Mouse (Mus musculus) MN1 (cell line): ENCODE results near the gene Olfr519.

Source experiments
- DNase-seq: peaks from one replicate; pipeline ENCODE4 v3.0.0-alpha.2; 2016; ENCODE audit warnings: low spot score

Olfr519 gene

DNA sequence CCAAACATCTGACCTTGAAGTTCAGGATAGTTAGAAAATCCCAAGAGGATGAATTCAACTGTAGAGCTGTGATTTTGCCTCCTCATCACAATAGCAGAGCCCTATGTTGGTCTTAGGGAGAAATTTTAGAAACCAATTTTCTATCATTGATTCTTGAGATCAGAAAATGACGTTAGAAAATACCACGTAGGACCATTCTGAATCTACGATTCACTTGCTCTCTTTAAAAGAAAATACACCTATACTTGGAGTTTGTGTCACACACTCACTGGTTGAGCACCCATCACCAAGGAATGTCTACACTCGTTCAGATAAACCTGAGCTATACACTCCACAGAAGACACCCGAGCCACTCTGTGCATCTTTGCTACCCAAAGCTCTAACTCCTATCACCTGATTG, at the start of gene Olfr519:
Gene Olfr519 (minus strand): TSS at position 101 of the 400 bp plus-strand sequence.
- DNase-seq = no peak

DNA sequence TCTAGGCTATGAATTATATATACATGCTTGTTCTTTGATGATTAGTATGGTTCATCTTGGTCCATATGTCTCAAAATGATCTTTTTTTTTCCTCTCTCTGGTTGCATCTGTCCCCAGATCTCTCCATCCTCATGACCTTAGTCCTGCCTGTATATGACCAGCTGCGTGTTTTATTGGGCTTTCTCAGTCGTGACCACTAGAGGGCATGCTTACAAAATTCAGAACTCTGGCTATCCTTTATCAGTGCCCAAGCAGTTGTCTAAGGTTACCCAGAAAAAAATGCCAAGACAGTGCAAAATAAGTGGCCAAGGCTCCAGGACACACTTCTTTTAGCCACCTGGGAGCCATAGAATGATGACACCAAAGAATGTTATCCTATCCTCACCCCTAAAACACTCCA, 49.8 kb upstream of the Olfr519 start:
- peak; percentile 73 for DNase-seq

DNA sequence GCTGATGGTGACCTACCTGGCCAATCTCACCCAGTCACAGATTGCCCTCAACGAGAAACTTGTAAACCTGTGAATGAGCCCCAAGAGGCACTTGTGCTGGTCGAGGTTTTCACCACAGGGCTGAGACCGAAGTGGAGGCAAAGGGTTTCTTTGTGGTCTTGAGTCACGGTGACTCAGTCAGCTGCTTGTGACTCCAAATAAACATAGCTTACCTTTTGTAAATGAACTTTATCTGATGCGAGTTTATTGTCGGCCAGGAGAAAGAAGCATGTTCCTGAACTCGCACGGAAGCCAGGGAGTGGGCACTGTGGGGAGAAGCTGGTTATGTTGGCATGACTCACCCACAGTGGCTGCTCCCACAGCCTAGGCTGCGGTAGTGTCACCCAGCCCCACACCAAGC, 47.2 kb upstream of the Olfr519 start:
- no peak for DNase-seq

- no peak for DNase-seq
These were observed 42.4 kb upstream of the Olfr519 start for GRCm38 (mm10) chr7:108936591-108936990.

DNA sequence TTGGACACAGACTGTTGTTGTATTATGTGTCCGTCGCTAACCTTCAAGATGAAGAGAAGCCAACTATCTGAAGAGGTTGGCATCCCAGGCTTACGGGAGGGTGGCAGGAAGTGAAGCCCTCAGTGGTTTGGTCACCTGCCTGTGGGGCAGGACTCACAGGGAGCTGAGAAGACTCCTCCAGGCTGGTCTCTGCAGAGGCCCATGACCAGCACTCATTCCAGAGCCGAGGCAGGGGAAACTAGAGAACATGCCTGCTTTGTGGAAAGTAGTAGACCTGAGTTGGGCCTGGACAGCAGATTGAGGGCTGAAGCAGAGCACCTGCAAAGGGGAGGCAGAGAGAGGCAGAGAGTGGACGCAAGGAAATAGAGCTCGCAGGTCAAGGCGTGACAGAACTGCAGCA, 41.2 kb upstream of the Olfr519 start:
- no peak for DNase-seq

DNA sequence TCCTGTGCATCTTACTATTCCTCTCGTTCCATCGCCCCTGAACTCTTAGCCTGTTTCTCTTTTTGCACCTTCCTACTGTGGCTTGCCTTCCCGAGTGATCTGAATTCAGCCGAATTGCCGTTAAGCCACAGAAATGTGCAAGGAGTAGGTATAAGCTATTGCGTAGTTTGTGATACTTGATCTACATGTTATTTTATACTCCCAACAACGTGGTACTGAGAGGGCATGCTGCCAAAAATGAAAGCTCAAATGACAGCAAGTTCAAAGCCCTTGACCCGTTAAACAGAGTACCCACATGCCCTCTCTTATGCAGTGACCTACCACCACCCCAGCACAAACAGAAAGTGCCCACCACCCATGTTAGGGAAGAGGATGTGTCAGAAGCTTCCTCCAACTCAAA, 40.6 kb upstream of the Olfr519 start:
- DNase-seq = peak; percentile 25

GRCm38 (mm10) chr7:108933794-108934731, 39.8 kb upstream of the Olfr519 start, which contains the start of gene Eif3f:
TSS of gene Eif3f (plus strand) at chr7:108934417.
- DNase-seq = peak; percentile 99

- no peak for DNase-seq
These were observed 35.6 kb upstream of the Olfr519 start, which contains the start of gene Nlrp10 for GRCm38 (mm10) chr7:108929726-108930393. TSS of gene Nlrp10 (minus strand) at chr7:108930178.

GRCm38 (mm10) chr7:108928280-108929188, 34.3 kb upstream of the Olfr519 start:
- DNase-seq = no peak

- no peak for DNase-seq
These were observed 32.8 kb upstream of the Olfr519 start for GRCm38 (mm10) chr7:108927043-108927442.

DNA sequence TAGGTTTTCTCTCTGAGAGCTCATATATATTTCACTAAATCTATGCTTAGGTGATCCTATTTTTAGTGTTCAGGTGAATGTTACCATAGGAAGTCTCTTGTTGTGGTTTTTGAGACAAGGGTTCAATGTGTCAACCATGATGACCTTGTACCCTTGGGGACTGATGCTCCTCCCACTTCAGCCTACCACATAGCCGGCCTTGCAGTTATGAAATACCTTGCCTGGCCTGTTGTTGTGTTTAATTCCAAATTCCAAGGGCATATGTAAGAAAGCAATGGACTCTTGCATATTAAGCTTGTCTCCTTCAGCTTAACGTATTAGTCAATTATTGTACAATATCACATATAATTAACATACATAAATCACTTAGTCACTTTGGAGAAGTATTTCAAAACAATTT, 9.7 kb upstream of the Olfr519 start:
- no peak for DNase-seq

- DNase-seq = no peak
These were observed 9.3 kb downstream of the Olfr519 start, which contains the start of gene Olfr518 for GRCm38 (mm10) chr7:108884906-108885305. TSS of gene Olfr518 (minus strand) at chr7:108885006.

DNA sequence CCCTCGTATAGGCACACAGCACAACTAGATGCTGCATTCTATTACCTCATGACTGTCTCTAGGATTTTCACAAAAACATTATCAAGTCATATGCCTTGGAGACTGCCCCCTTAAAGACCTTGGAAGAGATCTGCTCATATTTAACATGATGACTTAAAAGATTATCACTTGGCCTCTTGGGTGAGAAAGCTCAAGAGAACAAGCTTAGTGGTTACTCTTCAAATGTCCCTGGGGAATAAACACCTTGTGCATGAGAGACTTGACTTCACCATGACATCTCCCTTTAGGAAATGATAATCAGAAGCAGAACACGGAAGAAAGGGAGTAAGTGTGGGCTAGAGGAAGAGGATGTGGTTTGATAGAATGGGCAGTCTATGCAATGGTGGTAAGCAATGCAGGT, 21.9 kb downstream of the Olfr519 start, which contains the start of gene Olfr517:
Gene Olfr517 (minus strand): TSS at position 101 of the 400 bp plus-strand sequence.
- DNase-seq = no peak

DNA sequence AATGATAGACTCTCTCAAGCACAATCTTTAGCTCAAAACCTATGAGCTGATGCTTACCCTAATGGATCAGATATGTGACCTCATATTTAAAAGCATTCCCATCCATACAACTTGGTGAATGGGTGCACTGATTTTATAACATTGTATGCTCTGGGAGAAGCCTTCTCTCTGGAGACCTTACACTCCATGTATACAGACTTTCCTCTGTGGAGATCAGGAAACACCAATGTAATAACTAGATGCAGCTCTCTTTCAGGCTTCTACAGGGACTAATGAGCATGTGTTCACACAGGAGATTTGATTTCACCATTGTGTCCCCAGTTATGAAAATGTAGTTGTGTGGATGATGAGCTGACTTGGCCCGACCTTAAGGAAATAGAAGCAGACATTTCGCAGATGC, 43.8 kb downstream of the Olfr519 start, which contains the start of gene Olfr516:
Gene Olfr516 (minus strand): TSS at position 101 of the 400 bp plus-strand sequence.
- no peak for DNase-seq
